Mouse (Mus musculus) heart, embryonic 14.5 days (tissue): ENCODE measurements at regions not wholly inside any gene's neighbourhood (a gene's known extent, or its start where the extent isn't known, plus 50 kb on each side); places are given as distances from the start of the nearest gene placed in this dataset.

Experiments used
- ATAC-seq: fragments of 200-750 bp; cut with Nextera tagmentation; 2 replicates; pipeline ENCODE4 v1.8.0; 2017; ENCODE audit warnings: low read depth, moderate TSS enrichment; ENCODE audit not compliant: insufficient number of reproducible peaks, insufficient read depth, low FRiP score
- H3K27ac ChIP-seq, 2 experiments: fragments of 200-500 bp in 1 of 2; fragments of 300-500 bp in 1 of 2; sonication (generic) in 1 of 2; replicated peaks in 1 of 2; 2 replicates each; pipeline ENCODE4 v1.5.1; 2012 to 2014; ENCODE audit warnings: low read depth in 2 of 2, low read length in 2 of 2, control low read depth in 1 of 2, mild to moderate bottlenecking in 1 of 2, mixed read lengths in 1 of 2; ENCODE audit not compliant: control insufficient read depth in 1 of 2, insufficient read depth in 1 of 2
- H3K27me3 ChIP-seq: fragments of 300-500 bp; sonication (generic); 2 replicates; pipeline ENCODE4 v1.6.1; 2014; ENCODE audit warnings: mild to moderate bottlenecking, low read length, control low read depth; ENCODE audit not compliant: control insufficient read depth, insufficient read depth
- H3K36me3 ChIP-seq: fragments of 300-500 bp; sonication (generic); 2 replicates; pipeline ENCODE4 v1.6.1; 2014; ENCODE audit warnings: mild to moderate bottlenecking, control low read depth, low read length, mixed read lengths; ENCODE audit not compliant: control insufficient read depth, insufficient read depth
- H3K4me1 ChIP-seq, 2 experiments: fragments of 200-500 bp in 1 of 2; fragments of 300-500 bp in 1 of 2; sonication (generic) in 1 of 2; 2 replicates each; pipeline ENCODE4 v1.6.1; 2012 to 2014; ENCODE audit warnings: low read length in 2 of 2, control low read depth in 1 of 2, mixed read lengths in 1 of 2; ENCODE audit not compliant: control insufficient read depth in 2 of 2, insufficient read depth in 2 of 2
- H3K4me2 ChIP-seq: fragments of 300-500 bp; sonication (generic); 2 replicates; pipeline ENCODE4 v1.6.1; 2014; ENCODE audit warnings: mild to moderate bottlenecking, low read length
- H3K4me3 ChIP-seq, 2 experiments: fragments of 200-500 bp in 1 of 2; fragments of 300-500 bp in 1 of 2; sonication (generic) in 1 of 2; 2 replicates each; pipeline ENCODE4 v1.5.1; 2012 to 2014; ENCODE audit warnings: low read length in 2 of 2, mild to moderate bottlenecking in 2 of 2, control low read depth in 1 of 2, low read depth in 1 of 2, moderate library complexity in 1 of 2; ENCODE audit not compliant: control insufficient read depth in 1 of 2, insufficient read depth in 1 of 2
- H3K9ac ChIP-seq: fragments of 300-500 bp; sonication (generic); 2 replicates; pipeline ENCODE4 v1.6.1; 2014; ENCODE audit warnings: mild to moderate bottlenecking, low read length
- H3K9me3 ChIP-seq: fragments of 300-500 bp; sonication (generic); 2 replicates; pipeline ENCODE4 v1.6.1; 2016; ENCODE audit warnings: low read length, control low read depth; ENCODE audit not compliant: control insufficient read depth
- WGBS: fragments of 180-500 bp; shearing (Covaris S2); extraction: QIAGEN DNeasy Blood & Tissue Kit; methylation state at CpG from one replicate; pipeline ENCODE4 v1.1.7; 2014; 5-methylcytosine and 5-hydroxymethylcytosine counted together

- ATAC-seq: no peak
- H3K4me1 ChIP-seq: 0 out of 4 replicates have a peak, but pooled peaks cover 0 to 4% of the 10 kb centered on the region in 2 experiments
- no peak overlapping the region for H3K4me3 ChIP-seq
- no peak overlapping the region for H3K9ac ChIP-seq
- no peak overlapping the region for H3K4me2 ChIP-seq
- 83% methylated on average over 8 of the region's 8 CpGs for WGBS
- no peaks in the 10 kb centered on the region for H3K36me3 ChIP-seq
- H3K27me3 ChIP-seq: no peaks in the 10 kb centered on the region
- no peak overlapping the region for H3K27ac ChIP-seq
- H3K9me3 ChIP-seq: no peaks in the 10 kb centered on the region
Measured at GRCm38 (mm10) chr7:130036845-130037572, 445.3 kb downstream of the Wdr11 start.

GRCm38 (mm10) chr7:130037573-130037925, 445.9 kb downstream of the Wdr11 start:
- H3K27ac ChIP-seq: no peak overlapping the region
- no peaks in the 10 kb centered on the region for H3K9me3 ChIP-seq
- H3K4me1 ChIP-seq: 0 out of 4 replicates have a peak, but pooled peaks cover 0 to 4% of the 10 kb centered on the region in 2 experiments
- no peak overlapping the region for H3K4me2 ChIP-seq
- H3K9ac ChIP-seq: no peak overlapping the region
- 49% methylated on average over 4 of the region's 4 CpGs for WGBS
- no peaks in the 10 kb centered on the region for H3K27me3 ChIP-seq
- ATAC-seq: no peak
- H3K36me3 ChIP-seq: no peaks in the 10 kb centered on the region
- H3K4me3 ChIP-seq: no peak overlapping the region

GRCm38 (mm10) chr7:130040596-130040995, 448.9 kb downstream of the Wdr11 start:
- Histone ChIP-seq H3K4me3 (no peak overlapping the region), H3K36me3 (no peaks in the 10 kb centered on the region), H3K27ac (no peak overlapping the region), H3K27me3 (no peaks in the 10 kb centered on the region), H3K4me2 (no peak overlapping the region), H3K9me3 (no peaks in the 10 kb centered on the region), H3K9ac (no peak overlapping the region), H3K4me1 (peaks cover 15 to 23% of the 10 kb centered on the region in 2 experiments)
- no peak for ATAC-seq
- WGBS: 73% methylated on average over 8 of the region's 8 CpGs

GRCm38 (mm10) chr7:130041402-130041965, 449.8 kb downstream of the Wdr11 start:
- no peak overlapping the region for H3K27ac ChIP-seq

GRCm38 (mm10) chr7:130042296-130042910, 450.7 kb downstream of the Wdr11 start:
- Histone ChIP-seq H3K4me1 (peaks cover 15 to 23% of the 10 kb centered on the region in 2 experiments), H3K9ac (no peak overlapping the region), H3K9me3 (no peaks in the 10 kb centered on the region), H3K36me3 (no peaks in the 10 kb centered on the region), H3K27me3 (no peaks in the 10 kb centered on the region), H3K27ac (no peak overlapping the region), H3K4me3 (no peak overlapping the region), H3K4me2 (no peak overlapping the region)
- no peak for ATAC-seq
- 63% methylated on average over 5 of the region's 5 CpGs for WGBS

More at GRCm38 (mm10) chr7:130041402-130041965, 449.8 kb downstream of the Wdr11 start:
- Histone ChIP-seq H3K4me2 (no peak overlapping the region), H3K9me3 (no peaks in the 10 kb centered on the region), H3K4me1 (peaks cover 15 to 23% of the 10 kb centered on the region in 2 experiments), H3K36me3 (no peaks in the 10 kb centered on the region), H3K4me3 (no peak overlapping the region), H3K27me3 (no peaks in the 10 kb centered on the region), H3K9ac (no peak overlapping the region)
- 80% methylated on average over 11 of the region's 11 CpGs for WGBS
- no peak for ATAC-seq

GRCm38 (mm10) chr7:130043397-130044234, 452.0 kb downstream of the Wdr11 start:
- peaks cover 15 to 23% of the 10 kb centered on the region in 2 experiments for H3K4me1 ChIP-seq
- H3K9ac ChIP-seq: no peak overlapping the region
- no peak for ATAC-seq
- H3K27me3 ChIP-seq: no peaks in the 10 kb centered on the region
- 0 out of 4 replicates have a peak overlapping the region, but pooled peaks of 1 of the 2 experiments have one; percentile 19 for H3K27ac ChIP-seq
- no peak overlapping the region for H3K4me3 ChIP-seq
- no peaks in the 10 kb centered on the region for H3K9me3 ChIP-seq
- H3K4me2 ChIP-seq: peak overlapping the region; percentile 31; the same call in 1 of the 2 replicates
- no peaks in the 10 kb centered on the region for H3K36me3 ChIP-seq
- WGBS: 44% methylated on average over 21 of the region's 21 CpGs

- Histone ChIP-seq H3K4me2 (peak overlapping the region; percentile 31; the same call in 1 of the 2 replicates), H3K27ac (0 out of 4 replicates have a peak overlapping the region, but pooled peaks of 1 of the 2 experiments have one; percentile 19), H3K9ac (no peak overlapping the region), H3K36me3 (no peaks in the 10 kb centered on the region), H3K4me3 (no peak overlapping the region), H3K9me3 (no peaks in the 10 kb centered on the region), H3K4me1 (peaks cover 15 to 23% of the 10 kb centered on the region in 2 experiments), H3K27me3 (no peaks in the 10 kb centered on the region)
- WGBS: 36% methylated on average over 6 of the region's 6 CpGs
- ATAC-seq: no peak
Measured at GRCm38 (mm10) chr7:130044235-130044553, 452.5 kb downstream of the Wdr11 start.
